Mouse (Mus musculus) myocyte (in vitro differentiated cells): Measurements from ENCODE around the gene Tmem156. TPM values are rescaled to one million over a fixed set of nuclear protein-coding genes. Genes with fewer than 3 reads are reported as not detected.

ENCODE experiments used
- H3K27me3 ChIP-seq: one replicate; pipeline ENCODE4 v1.6.1; 2011; ENCODE audit not compliant: control insufficient read depth, insufficient read depth, insufficient read length
- H3K36me3 ChIP-seq: one replicate; pipeline ENCODE4 v1.6.1; 2011; ENCODE audit not compliant: control insufficient read depth, insufficient read depth
- H3K4me2 ChIP-seq: one replicate; pipeline ENCODE4 v1.6.1; 2011; ENCODE audit warnings: low read depth, control low read depth
- H3K4me3 ChIP-seq: one replicate; pipeline ENCODE4 v1.5.1; 2011; ENCODE audit warnings: mild to moderate bottlenecking, control low read depth, moderate library complexity
- H3K79me2 ChIP-seq: one replicate; pipeline ENCODE4 v1.6.1; 2011; ENCODE audit not compliant: control insufficient read depth, insufficient read depth
- H3ac ChIP-seq: one replicate; pipeline ENCODE4 v1.6.1; 2011; ENCODE audit not compliant: control insufficient read depth, insufficient read length
- CEBPB ChIP-seq: IDR thresholded peaks from 2 replicates; pipeline ENCODE4 v1.6.1; 2011; ENCODE audit warnings: mild to moderate bottlenecking, moderate library complexity; ENCODE audit not compliant: poor library complexity, insufficient read depth, severe bottlenecking
- E2F4 ChIP-seq: IDR thresholded peaks from one replicate; pipeline ENCODE4 v1.6.1; 2011; ENCODE audit warnings: mild to moderate bottlenecking, control low read depth, moderate library complexity; ENCODE audit not compliant: insufficient read depth
- MAX ChIP-seq: IDR thresholded peaks from one replicate; pipeline ENCODE4 v1.6.1; 2011; ENCODE audit warnings: low read depth, mild to moderate bottlenecking, control low read depth
- MYOD1 ChIP-seq, 3 experiments: IDR thresholded peaks; one replicate each; pipeline ENCODE4 v1.6.1; 2011; ENCODE audit warnings: control low read depth in 2 of 3, low read depth in 2 of 3, mild to moderate bottlenecking in 2 of 3, moderate library complexity in 1 of 3; ENCODE audit not compliant: insufficient read length in 2 of 3, control insufficient read depth in 1 of 3
- MYOG ChIP-seq, 3 experiments: IDR thresholded peaks; one replicate each; pipeline ENCODE4 v1.6.1; 2011; ENCODE audit warnings: control low read depth in 2 of 3, low read depth in 2 of 3, mild to moderate bottlenecking in 2 of 3; ENCODE audit not compliant: insufficient read length in 2 of 3, control insufficient read depth in 1 of 3, insufficient read depth in 1 of 3
- POLR2A ChIP-seq: IDR thresholded peaks from one replicate; pipeline ENCODE4 v1.6.1; 2011; ENCODE audit warnings: low read depth, mild to moderate bottlenecking, control low read depth, moderate library complexity; ENCODE audit not compliant: insufficient read length
- POLR2AphosphoS2 ChIP-seq: IDR thresholded peaks from one replicate; pipeline ENCODE4 v1.6.1; 2011; ENCODE audit warnings: low read depth, control low read depth; ENCODE audit not compliant: insufficient read length
- REST ChIP-seq: IDR thresholded peaks from one replicate; pipeline ENCODE4 v1.6.1; 2011; ENCODE audit warnings: mild to moderate bottlenecking, control low read depth, moderate library complexity; ENCODE audit not compliant: insufficient read depth, insufficient read length
- SRF ChIP-seq: IDR thresholded peaks from one replicate; pipeline ENCODE4 v1.6.1; 2011; ENCODE audit warnings: low read depth; ENCODE audit not compliant: control insufficient read depth, insufficient read length
- TCF12 ChIP-seq: IDR thresholded peaks from one replicate; pipeline ENCODE4 v1.6.1; 2011; ENCODE audit warnings: mild to moderate bottlenecking, control low read depth; ENCODE audit not compliant: poor library complexity, insufficient read depth, severe bottlenecking
- TCF3 ChIP-seq: IDR thresholded peaks from one replicate; pipeline ENCODE4 v1.6.1; 2011; ENCODE audit warnings: low read depth, control low read depth; ENCODE audit not compliant: insufficient read length
- USF1 ChIP-seq: IDR thresholded peaks from one replicate; pipeline ENCODE4 v1.6.1; 2011; ENCODE audit warnings: low read depth, mild to moderate bottlenecking, control low read depth, moderate library complexity
- polyA plus RNA-seq: library from polyadenylated mRNA; unstranded; fragments of >200 nt; fragmentation: generic; extraction: Trizol; gene quantifications from one replicate; pipeline ENCODE4 v1.2.1, GENCODE M21; 2012; ENCODE audit warnings: missing spikeins

Tmem156 gene
- polyA plus RNA-seq, 1 experiment = 0.61 TPM

- H3K27me3 ChIP-seq = no peaks in the 10 kb centered on the region
- no peak overlapping the region for H3K4me2 ChIP-seq
- TF ChIP-seq POLR2A = no peak
- TF ChIP-seq POLR2AphosphoS2 = no peak
- TF ChIP-seq USF1 = no peak
- TF ChIP-seq MAX = no peak
- TF ChIP-seq MYOD1 (IDR thresholded peaks at IDR 0.05; ENCODE audit: control insufficient read depth in 1 of 3, insufficient read length in 2 of 3, low read depth in 2 of 3) = no peak
- no peak for TF ChIP-seq SRF
- TF ChIP-seq MYOG (IDR thresholded peaks at IDR 0.05; ENCODE audit: control insufficient read depth in 1 of 3, insufficient read depth in 1 of 3, insufficient read length in 2 of 3, low read depth in 2 of 3) = no peak
- H3K36me3 ChIP-seq = peaks cover 9% of the 10 kb centered on the region
- H3ac ChIP-seq = no peak overlapping the region
- H3K79me2 ChIP-seq = no peaks in the 10 kb centered on the region
- no peak overlapping the region for H3K4me3 ChIP-seq
Observed at GRCm38 (mm10) chr5:65019823-65020222, 72.1 kb downstream of the Tmem156 start.

GRCm38 (mm10) chr5:65019109-65019508 lies 72.8 kb downstream of the Tmem156 start:
- Histone ChIP-seq H3K4me2 (no peak overlapping the region), H3K36me3 (peaks cover 9% of the 10 kb centered on the region), H3K4me3 (no peak overlapping the region), H3K79me2 (no peaks in the 10 kb centered on the region), H3K27me3 (no peaks in the 10 kb centered on the region), H3ac (no peak overlapping the region)
- no peak for TF ChIP-seq TCF12
- no peak for TF ChIP-seq USF1
- no peak for TF ChIP-seq CEBPB

GRCm38 (mm10) chr5:65015508-65015907 lies 76.4 kb downstream of the Tmem156 start:
- H3K27me3 ChIP-seq = no peaks in the 10 kb centered on the region
- H3K36me3 ChIP-seq = no peaks in the 10 kb centered on the region
- TF ChIP-seq POLR2A (no peak), MAX (no peak), MYOD1 (IDR thresholded peaks at IDR 0.05; ENCODE audit: control insufficient read depth in 1 of 3, insufficient read length in 2 of 3, low read depth in 2 of 3) (no peak), E2F4 (no peak), TCF3 (no peak), MYOG (IDR thresholded peaks at IDR 0.05; ENCODE audit: control insufficient read depth in 1 of 3, insufficient read depth in 1 of 3, insufficient read length in 2 of 3, low read depth in 2 of 3) (no peak), POLR2AphosphoS2 (no peak), CEBPB (no peak), TCF12 (no peak)
- no peak overlapping the region for H3ac ChIP-seq
- H3K79me2 ChIP-seq = no peaks in the 10 kb centered on the region
- no peak overlapping the region for H3K4me2 ChIP-seq
- H3K4me3 ChIP-seq = no peak overlapping the region

GRCm38 (mm10) chr5:65011901-65012573 lies 79.9 kb downstream of the Tmem156 start:
- no peaks in the 10 kb centered on the region for H3K27me3 ChIP-seq
- no peak overlapping the region for H3ac ChIP-seq
- no peaks in the 10 kb centered on the region for H3K79me2 ChIP-seq
- TF ChIP-seq E2F4 (no peak), POLR2A (no peak)
- H3K4me2 ChIP-seq = no peak overlapping the region
- no peak overlapping the region for H3K4me3 ChIP-seq
- H3K36me3 ChIP-seq = peaks cover 19% of the 10 kb centered on the region

GRCm38 (mm10) chr5:65006011-65006491 lies 85.9 kb downstream of the Tmem156 start:
- H3K36me3 ChIP-seq = peaks cover 19% of the 10 kb centered on the region
- no peak overlapping the region for H3ac ChIP-seq
- no peaks in the 10 kb centered on the region for H3K27me3 ChIP-seq
- no peak overlapping the region for H3K4me2 ChIP-seq
- no peak overlapping the region for H3K4me3 ChIP-seq
- H3K79me2 ChIP-seq = no peaks in the 10 kb centered on the region
- no peak for TF ChIP-seq CEBPB
- TF ChIP-seq POLR2AphosphoS2 = no peak
- no peak for TF ChIP-seq TCF3
- TF ChIP-seq TCF12 = no peak
- TF ChIP-seq MYOD1 (IDR thresholded peaks at IDR 0.05; ENCODE audit: control insufficient read depth in 1 of 3, insufficient read length in 2 of 3, low read depth in 2 of 3) = no peak
- TF ChIP-seq SRF = no peak
- TF ChIP-seq POLR2A = no peak
- no peak for TF ChIP-seq E2F4
- TF ChIP-seq USF1 = no peak
- no peak for TF ChIP-seq MYOG (IDR thresholded peaks at IDR 0.05; ENCODE audit: control insufficient read depth in 1 of 3, insufficient read depth in 1 of 3, insufficient read length in 2 of 3, low read depth in 2 of 3)
- no peak for TF ChIP-seq REST
- no peak for TF ChIP-seq MAX
